Mouse (Mus musculus): ENCODE measurements around the gene Thbs1.
A peak's percentile ranks its signal among the peaks of the same experiment; 100 is the strongest.
"Not testable (repeated sequence)": the region's sequence is repeated elsewhere in the genome, so short reads cannot be mapped to it uniquely, and the experiment has no call there.

Gene Thbs1

DNA sequence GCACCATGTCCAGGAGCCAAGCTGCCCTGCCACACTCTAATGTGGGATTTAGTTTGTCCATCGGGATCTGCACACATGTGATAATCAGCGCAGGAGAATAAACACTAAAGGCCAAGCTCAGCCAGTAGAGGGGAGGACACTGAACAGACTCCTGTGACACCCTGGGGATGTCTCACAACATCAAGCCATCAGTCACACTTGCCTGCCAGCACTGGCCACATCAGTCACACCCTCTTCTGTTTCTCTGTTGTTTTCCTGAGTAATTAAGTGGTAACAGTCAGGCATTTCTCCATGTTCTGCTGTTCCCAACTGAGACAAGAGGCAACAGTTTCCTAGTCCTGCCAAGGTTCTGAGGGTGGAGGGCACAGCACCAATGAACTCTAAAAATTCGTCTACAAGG is 36.1 kb downstream of the Thbs1 start:
- DNase-seq (ENCODE audit: low read depth, low spot score): not testable (repeated sequence)

DNA sequence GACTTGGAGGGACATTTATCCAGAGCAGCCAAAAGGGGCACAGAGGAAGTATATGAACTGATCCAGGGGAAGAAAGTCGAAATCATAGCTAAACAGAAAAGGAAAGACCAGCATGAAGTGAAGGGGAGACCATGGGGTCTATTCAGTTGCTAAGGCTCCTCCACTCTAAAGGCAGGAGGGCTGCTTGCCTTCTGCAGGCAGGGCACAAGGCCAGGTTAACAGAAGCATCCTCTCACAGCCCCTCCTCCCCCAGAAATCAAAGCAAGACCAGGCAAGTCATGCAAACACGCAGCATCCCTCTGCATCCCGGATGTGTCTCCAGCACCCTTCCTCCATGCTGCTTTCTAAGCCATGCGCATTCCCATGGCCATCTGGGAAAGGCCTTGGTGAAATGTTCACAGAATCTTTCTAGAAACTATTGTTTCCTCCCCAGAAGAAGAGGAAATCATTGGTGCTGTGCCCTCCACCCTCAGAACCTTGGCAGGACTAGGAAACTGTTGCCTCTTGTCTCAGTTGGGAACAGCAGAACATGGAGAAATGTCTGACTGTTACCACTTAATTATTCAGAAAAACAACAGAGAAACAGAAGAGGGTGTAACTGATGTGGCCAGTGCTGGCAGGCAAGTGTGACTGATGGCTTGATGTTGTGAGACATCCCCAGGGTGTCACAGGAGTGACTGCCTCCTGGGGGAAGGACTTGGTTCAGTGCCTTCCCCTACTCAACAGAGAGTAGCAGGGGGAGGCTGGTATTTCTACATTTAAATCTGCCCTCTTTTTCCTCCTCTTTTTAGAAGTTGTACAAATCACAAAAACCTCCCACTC is 36.9 kb downstream of the Thbs1 start:
- peak; percentile 16 for DNase-seq (ENCODE audit: low read depth, low spot score)

DNA sequence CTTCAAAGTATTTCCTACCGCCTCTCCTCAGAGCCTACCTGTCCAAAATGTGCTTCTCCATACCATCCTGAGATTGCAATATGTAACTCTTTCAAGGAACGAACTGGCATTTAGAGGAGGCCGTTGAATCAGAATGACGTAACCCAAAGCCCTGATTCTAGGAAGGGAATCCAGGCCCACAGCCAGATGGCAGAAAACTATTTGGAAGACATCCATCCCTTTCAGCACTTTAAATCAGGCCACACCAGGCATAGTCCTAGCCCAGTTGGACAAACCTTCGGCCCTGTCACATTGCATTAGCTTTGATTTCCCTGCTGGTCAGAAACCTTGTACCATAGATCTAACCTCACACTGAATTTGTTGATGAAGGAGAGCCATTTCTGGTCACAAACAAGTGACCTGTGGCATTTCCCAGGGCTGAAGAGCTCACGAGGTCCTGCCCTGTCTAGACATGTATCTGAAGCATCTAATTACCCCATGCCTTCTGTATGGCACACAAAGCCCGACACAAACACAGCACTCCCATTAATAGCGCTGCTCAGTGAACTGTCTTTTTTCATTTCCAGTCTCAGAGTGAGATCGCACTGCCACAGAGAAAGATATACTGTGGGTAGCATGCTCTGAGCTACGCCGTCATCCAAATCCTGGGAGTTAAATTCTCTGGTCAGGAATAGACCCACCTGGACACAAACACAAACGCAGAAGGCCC is 38.3 kb downstream of the Thbs1 start:
- DNase-seq (ENCODE audit: low read depth, low spot score): peak; percentile 90

DNA sequence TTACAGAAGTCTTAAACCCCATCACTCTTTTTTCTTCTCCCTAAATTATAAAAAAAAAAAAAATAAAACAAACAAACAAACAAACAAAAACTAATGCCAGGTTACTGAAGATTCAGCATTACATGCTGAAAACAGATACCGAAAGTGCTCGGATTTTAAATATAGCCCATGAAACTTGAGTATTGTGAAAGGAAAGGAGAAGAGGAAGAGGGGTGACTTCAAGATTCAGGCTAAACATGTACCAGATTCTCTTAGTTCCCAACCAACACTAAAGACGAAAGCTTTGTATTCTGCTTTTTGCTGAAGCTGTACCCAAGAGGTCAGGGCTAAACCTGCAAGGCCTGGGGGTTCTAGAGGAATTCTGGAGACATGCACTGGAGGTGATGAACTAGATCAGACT is 46.4 kb downstream of the Thbs1 start:
- DNase-seq (ENCODE audit: low read depth, low spot score): peak; percentile 9

DNA sequence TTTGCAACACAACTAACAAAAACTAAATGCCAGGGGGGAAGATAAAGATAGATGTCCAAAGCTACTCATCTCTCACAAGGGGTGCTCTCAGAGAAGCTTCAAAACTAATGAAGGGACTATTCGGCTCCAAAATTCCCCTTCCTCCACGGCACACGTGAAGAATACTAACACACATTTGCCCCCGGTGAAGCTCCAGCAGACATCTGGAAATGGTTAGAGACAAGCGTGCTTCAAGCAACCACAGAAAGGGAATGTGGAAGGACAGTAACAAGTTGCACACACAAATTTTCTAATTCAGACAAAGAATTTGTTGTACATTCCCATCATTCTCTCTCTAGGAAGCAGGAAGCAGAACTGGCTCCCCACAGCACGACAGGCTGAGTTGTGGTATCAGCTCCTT is 47.5 kb downstream of the Thbs1 start:
- DNase-seq (ENCODE audit: low read depth, low spot score): no peak

DNA sequence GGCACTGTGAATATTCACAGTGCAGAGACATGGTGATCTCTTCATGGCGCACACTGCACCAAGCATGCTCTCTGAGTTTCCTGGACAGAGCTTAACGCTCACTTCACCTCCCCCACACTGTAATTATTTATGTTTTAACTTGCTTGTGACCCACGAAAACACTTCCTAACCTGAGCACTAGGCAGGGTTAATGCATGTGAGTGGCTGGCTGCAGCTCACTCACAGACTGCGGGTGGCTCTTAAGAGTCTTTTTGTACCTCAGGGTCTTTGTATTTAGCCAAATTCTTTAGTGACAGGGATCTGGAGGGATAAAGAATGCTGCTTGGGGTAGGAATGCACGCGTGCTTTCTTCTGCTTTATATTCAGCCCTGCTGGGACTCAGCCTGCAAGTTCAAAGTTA is 48.9 kb downstream of the Thbs1 start:
- no peak for DNase-seq (ENCODE audit: low read depth, low spot score)

DNA sequence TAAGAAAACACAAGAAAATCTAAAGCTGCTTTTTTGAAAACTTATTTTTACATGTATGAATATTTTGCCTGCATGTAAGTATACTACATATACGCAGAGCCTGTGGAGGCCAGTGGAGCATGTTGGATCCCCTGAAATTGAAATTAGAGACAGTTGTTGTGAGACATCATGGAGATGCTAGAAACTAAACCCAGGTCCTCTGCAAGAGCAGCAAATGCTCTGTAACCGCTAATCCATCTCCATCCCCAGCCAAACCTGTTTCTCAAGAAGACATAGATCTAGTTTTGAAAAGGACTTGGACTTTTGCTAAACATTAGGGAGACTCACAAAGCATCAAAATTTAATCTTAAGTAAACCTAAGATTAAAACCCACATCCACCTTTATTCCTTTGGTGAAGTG is 49.3 kb downstream of the Thbs1 start:
- no peak for DNase-seq (ENCODE audit: low read depth, low spot score)

DNA sequence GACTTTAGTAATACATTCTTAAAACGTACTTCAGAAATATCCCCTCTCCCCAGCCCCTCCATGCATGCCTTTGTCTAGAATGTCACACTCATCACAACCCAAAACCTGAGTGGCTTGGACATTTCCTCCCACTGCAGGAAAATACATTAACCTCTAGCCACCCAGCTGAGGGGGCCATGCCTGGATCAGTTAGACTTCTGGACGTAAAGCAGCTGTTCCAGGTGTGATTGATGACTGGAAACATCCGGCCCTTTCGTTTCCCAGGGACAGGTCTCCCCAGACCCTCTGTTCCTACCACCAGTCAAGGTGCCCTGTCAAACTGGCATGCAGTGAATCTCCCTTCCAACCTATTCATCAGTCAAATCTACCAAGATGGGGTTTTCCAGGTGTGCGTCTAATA is 50.8 kb downstream of the Thbs1 start:
- no peak for DNase-seq (ENCODE audit: low read depth, low spot score)

DNA sequence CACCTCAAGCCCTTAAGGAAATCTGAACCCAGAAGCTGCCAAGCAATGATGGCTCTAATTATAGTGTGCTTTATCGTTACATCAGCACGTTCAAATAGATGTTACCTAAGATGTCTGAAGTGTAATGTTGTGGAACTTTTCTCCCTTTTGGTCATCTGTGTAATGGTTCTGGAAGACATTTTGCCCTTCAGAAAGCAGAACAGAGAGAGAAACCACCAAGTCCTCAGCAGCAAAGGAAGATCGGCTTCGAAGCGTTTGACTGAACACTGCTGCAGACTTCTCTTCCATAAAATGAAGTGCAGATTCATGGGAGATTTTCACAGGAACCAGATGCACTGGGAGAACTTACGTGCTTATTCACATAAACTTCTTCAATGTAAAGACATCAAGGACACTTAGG is 52.5 kb downstream of the Thbs1 start:
- no peak for DNase-seq (ENCODE audit: low read depth, low spot score)

DNA sequence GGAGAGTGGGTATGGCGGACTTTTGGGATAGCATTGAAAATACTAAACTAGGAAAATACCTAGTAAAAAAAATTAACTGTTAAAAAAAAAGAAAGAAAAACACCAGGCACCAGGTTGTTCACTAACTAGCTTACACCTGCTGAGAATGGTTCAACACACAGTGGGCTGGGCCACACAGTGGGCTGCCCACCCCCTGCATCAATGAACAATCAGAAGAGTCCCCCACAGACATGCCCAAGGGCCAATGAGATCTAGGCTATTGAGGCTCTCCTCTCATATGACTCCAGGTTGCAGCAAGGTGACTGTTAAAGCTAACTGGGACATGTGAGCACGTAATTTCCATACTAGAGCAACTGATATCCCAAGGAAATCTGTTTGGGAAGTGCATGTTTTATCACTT is 54.0 kb downstream of the Thbs1 start:
- DNase-seq (ENCODE audit: low read depth, low spot score): no peak

DNA sequence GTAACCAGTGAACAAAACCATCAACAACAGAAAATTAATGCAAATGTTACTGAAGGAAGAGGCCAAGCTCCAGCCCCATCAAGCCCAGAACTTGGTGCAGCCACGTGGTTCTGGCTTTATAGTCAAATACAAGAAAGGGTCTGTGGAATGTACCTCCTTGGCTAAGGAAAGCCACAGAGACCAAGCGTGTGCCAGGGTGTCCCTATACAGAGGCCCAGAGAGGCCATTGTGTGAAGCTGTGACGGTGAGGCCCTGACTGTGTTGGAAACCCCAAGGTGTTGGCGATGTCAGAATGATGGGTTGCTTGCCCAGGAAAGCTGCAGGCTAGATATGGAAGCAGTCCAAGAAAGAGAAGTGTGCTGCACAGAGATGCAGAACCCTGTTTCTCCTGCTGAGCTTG is 56.1 kb downstream of the Thbs1 start:
- DNase-seq (ENCODE audit: low read depth, low spot score): no peak

DNA sequence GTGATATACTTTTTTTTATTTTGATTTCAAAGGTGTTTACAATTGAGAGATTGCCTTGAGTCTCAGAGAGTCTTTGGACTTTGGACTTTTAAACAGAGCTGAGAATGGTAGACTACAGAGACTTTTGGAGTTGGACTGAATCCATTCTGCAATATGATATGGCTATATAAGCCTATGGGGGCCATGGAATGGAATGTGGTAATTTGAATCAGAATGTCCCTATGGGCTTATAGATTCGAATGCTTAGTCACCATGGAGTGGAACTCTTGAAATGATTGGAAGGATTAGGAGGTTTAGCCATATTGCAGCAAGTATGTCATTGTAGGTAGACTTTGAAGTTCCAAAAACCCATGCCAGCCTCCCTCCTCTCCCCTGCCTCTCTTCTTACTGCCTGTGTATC is 56.5 kb downstream of the Thbs1 start:
- no peak for DNase-seq (ENCODE audit: low read depth, low spot score)

DNA sequence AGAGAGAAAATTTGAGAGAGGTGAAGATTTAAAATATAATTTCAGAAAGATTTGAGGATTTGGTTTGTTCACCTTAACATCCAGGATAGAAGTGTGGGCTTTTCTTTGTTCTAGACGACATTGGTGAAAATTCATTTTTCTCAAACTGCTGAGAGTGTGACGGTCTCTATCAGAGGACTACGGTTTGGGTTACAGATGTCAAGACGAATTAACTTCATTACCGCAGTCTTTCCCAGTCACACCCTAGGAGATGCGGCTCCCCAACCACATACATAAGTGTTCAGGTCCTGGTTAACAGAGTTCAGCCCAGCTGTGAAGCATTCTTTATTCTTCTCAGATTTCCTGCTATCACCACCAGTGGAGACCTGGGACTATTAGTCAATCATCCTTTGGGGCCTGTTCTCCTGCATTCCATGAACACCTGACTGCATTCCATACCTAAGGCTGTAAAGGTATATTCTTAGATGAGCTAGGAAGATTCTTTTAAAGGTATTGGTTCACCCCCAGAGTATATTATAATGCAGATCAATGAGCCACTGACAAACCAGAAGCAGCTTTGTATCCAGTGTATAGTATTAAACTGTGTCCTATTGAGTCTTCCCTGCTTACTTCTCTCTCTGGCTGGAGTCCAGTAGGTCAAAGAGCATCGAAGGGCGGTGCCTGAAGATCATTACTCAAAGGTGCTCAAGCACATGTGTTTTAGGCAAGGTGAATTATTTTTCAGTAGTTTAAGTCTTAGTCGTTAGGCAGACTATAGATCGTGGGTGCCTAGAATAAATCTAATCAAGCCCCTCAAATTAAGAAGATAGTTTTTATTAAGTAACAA is 63.1 kb downstream of the Thbs1 start:
- DNase-seq (ENCODE audit: low read depth, low spot score): no peak
